Mouse (Mus musculus) retina, postnatal 1 day (tissue): ENCODE measurements around the gene Mfge8.

ENCODE experiments used
- DNase-seq: peaks from one replicate; pipeline ENCODE4 v3.0.0-alpha.2; 2012

The Mfge8 gene

DNA sequence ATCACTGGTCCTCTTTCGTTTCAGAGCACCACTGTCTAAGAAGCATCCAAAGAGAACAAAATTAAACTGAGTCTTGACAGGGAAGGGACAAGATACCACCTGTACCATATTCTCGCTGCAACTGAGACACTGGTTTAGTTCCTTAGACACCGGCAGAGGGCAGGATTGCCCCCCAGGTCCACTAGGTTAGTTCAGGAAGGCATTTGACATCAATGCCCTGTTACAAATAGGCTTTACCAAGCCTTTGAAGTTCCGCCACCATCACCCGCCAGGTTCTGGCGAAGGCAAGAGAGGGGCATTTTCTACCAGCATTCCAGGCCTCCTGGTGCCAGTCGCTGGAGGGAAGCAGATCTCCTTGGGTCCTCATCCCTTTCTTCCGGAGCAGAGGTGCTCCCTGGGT lies 19.0 kb downstream of the Mfge8 start:
- peak; percentile 56 for DNase-seq

- DNase-seq = no peak
Observed at GRCm38 (mm10) chr7:79123465-79123864, 25.4 kb downstream of the Mfge8 start.

- no peak for DNase-seq
Observed at GRCm38 (mm10) chr7:79113848-79114247, 35.0 kb downstream of the Mfge8 start.

GRCm38 (mm10) chr7:79096492-79096891 lies 52.4 kb downstream of the Mfge8 start:
- no peak for DNase-seq

DNA sequence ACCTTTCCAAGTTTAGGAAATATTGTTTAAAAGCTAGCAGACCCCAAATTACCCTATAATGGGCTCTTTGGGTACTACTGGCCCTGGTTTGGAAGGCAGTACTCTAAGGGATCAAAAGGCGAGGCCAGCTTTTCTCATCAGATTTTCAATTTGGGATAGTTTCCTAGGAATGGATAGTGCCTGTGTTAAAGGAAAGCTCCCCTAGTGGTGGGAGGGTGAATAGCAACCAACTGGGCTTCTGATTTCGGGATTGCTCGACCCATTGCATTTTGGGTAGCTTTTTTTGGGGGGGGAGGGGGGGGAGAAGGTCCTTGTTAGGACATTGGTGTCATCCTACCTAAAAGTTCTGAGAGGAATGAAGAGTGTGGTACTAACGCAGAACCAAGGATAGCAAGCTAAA lies 59.7 kb downstream of the Mfge8 start:
- DNase-seq = peak; percentile 15
